Mouse (Mus musculus): ENCODE measurements at regions not wholly inside any gene's neighbourhood (a gene's known extent, or its start where the extent isn't known, plus 50 kb on each side); places are given as distances from the start of the nearest gene placed in this dataset.

DNA sequence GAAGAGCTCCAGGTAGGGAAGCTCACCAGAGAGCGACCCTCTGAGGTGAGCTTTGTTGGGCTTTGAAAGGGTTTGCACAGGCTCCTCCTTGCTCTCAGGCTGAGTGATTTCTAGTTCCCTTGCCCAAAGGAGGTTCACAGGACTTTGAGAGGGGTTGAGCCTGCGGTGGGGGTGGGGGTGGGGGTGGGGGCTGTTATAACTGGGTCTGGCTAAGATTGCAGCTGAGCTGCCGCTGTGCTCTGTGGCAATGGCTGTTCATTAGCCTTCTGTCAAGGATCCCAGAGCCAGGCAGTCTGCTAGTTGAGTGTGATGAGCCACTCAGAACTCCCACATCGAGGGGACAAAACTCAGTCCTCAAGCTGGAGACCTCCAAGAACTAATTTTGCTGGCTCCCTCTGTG is 59.5 kb upstream of the Hhip start:
- DNase-seq (ENCODE audit: low read depth in 2 of 2, low spot score in 2 of 2): no peak

Measured in CD8-positive naive resting alpha-beta T cell, adult 2 months (primary cell).